Mouse (Mus musculus) myocyte (in vitro differentiated cells): Measurements from ENCODE around the gene Golm1.

Experiments
- E2F4 ChIP-seq: IDR thresholded peaks from one replicate; pipeline ENCODE4 v1.6.1; 2011; ENCODE audit warnings: mild to moderate bottlenecking, control low read depth, moderate library complexity; ENCODE audit not compliant: insufficient read depth
- MAX ChIP-seq: IDR thresholded peaks from one replicate; pipeline ENCODE4 v1.6.1; 2011; ENCODE audit warnings: low read depth, mild to moderate bottlenecking, control low read depth
- MYOG ChIP-seq, 3 experiments: IDR thresholded peaks; one replicate each; pipeline ENCODE4 v1.6.1; 2011; ENCODE audit warnings: control low read depth in 2 of 3, low read depth in 2 of 3, mild to moderate bottlenecking in 2 of 3; ENCODE audit not compliant: insufficient read length in 2 of 3, control insufficient read depth in 1 of 3, insufficient read depth in 1 of 3
- POLR2A ChIP-seq: IDR thresholded peaks from one replicate; pipeline ENCODE4 v1.6.1; 2011; ENCODE audit warnings: low read depth, mild to moderate bottlenecking, control low read depth, moderate library complexity; ENCODE audit not compliant: insufficient read length
- REST ChIP-seq: IDR thresholded peaks from one replicate; pipeline ENCODE4 v1.6.1; 2011; ENCODE audit warnings: mild to moderate bottlenecking, control low read depth, moderate library complexity; ENCODE audit not compliant: insufficient read depth, insufficient read length
- TCF12 ChIP-seq: IDR thresholded peaks from one replicate; pipeline ENCODE4 v1.6.1; 2011; ENCODE audit warnings: mild to moderate bottlenecking, control low read depth; ENCODE audit not compliant: poor library complexity, insufficient read depth, severe bottlenecking
- TCF3 ChIP-seq: IDR thresholded peaks from one replicate; pipeline ENCODE4 v1.6.1; 2011; ENCODE audit warnings: low read depth, control low read depth; ENCODE audit not compliant: insufficient read length
- USF1 ChIP-seq: IDR thresholded peaks from one replicate; pipeline ENCODE4 v1.6.1; 2011; ENCODE audit warnings: low read depth, mild to moderate bottlenecking, control low read depth, moderate library complexity

GRCm38 (mm10) chr13:59679908-59680307 lies 4.3 kb upstream of the Golm1 start:
- TF ChIP-seq MAX (no peak), POLR2A (no peak), MYOG (IDR thresholded peaks at IDR 0.05; ENCODE audit: control insufficient read depth in 1 of 3, insufficient read depth in 1 of 3, insufficient read length in 2 of 3, low read depth in 2 of 3) (no peak), E2F4 (no peak), REST (no peak), TCF3 (no peak), USF1 (no peak), TCF12 (no peak)
